Mouse (Mus musculus): Measurements from ENCODE around the gene Vps37d. TPM values are rescaled to one million over a fixed set of nuclear protein-coding genes. Genes with fewer than 3 reads are reported as not detected.

Vps37d gene
- polyA plus RNA-seq, 1 experiment from 2014 or later = 5.4 TPM

DNA sequence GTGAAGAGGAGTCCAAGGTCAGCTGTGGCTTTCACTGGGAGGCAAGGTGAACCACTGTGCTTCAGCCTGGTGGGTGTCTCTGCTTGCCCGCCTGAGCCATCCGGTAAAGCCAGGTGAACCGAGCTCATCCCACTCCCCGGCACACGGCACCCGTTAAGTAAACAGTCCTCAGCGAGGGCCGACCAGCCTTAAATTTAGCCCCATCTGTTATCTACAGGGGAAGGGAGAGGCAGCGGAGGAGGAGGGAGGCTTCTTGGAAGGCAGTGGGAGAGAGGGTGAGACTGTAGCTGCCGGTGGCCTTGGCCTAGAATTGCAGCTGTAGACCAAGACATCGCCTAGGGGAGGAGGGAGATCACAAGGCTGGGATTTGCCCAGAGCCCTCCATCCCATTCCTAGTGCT, 37.3 kb downstream of the Vps37d start:
- Histone ChIP-seq H3K4me2 (replicated peaks) (no peak overlapping the region), H3K4me1 (replicated peaks) (0 out of 2 replicates have a peak, but pooled peaks cover 7% of the 10 kb centered on the region), H3K4me3 (replicated peaks) (no peak overlapping the region), H3K27me3 (replicated peaks) (no peaks in the 10 kb centered on the region), H3K36me3 (0 out of 2 replicates have a peak, but pooled peaks cover 9% of the 10 kb centered on the region), H3K9me3 (no peaks in the 10 kb centered on the region), H3K9ac (no peak overlapping the region), H3K27ac (no peak overlapping the region)
- 0 out of 2 replicates have a peak, but pooled peaks have one; percentile 13 for ATAC-seq
- 39% methylated on average over 11 of the region's 11 CpGs for WGBS

DNA sequence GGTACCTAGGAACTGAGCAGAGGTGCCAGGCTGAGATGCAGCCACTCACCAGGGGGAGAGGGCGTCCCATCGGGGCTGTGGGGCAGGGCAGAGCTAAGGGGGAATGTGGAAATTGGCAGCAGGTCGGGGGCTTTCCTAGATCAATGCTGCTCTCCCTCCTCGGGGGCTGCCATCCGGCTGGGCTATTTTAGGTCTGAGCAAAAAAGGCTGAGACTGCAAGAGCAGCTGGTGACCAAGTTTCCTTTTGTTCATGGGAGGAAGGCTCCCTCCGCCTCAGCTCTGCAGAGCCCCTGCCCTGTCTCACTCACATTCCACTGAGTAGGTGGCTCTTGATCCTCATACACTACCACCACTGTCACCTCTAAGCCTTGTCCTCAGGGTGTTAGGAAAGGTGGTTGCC, 38.0 kb downstream of the Vps37d start:
- Histone ChIP-seq H3K9ac (no peak overlapping the region), H3K36me3 (0 out of 2 replicates have a peak, but pooled peaks cover 9% of the 10 kb centered on the region), H3K9me3 (no peaks in the 10 kb centered on the region), H3K4me3 (replicated peaks) (no peak overlapping the region), H3K4me2 (replicated peaks) (no peak overlapping the region), H3K4me1 (replicated peaks) (0 out of 2 replicates have a peak, but pooled peaks cover 7% of the 10 kb centered on the region), H3K27ac (no peak overlapping the region), H3K27me3 (replicated peaks) (no peaks in the 10 kb centered on the region)
- WGBS = 64% methylated on average over 6 of the region's 6 CpGs
- no peak for ATAC-seq

DNA sequence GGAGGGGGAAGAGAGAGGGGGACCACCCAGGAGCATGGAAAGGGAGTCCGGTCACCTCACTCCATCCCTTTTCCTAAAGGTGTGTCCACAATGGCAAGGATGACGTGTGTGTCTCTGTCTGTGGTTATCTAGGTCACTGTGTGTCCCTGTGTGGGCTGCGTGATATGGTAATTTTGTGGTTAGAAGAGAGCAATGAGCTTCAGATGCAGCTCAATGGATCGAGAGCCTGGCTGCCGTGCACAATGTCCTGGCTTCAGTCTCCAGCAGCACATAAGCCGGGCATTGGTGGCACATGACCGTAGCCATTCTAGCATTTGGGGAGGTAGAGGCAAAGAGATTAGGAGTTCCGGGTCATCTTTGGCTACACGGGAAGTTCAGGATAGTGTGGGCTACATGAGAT, 38.5 kb downstream of the Vps37d start:
- no peak overlapping the region for H3K9ac ChIP-seq
- ATAC-seq = no peak
- H3K4me2 ChIP-seq (replicated peaks) = no peak overlapping the region
- H3K36me3 ChIP-seq = 0 out of 2 replicates have a peak, but pooled peaks cover 9% of the 10 kb centered on the region
- WGBS = 88% methylated on average over 9 of the region's 9 CpGs
- H3K9me3 ChIP-seq = no peaks in the 10 kb centered on the region
- no peaks in the 10 kb centered on the region for H3K27me3 ChIP-seq (replicated peaks)
- 0 out of 2 replicates have a peak, but pooled peaks cover 7% of the 10 kb centered on the region for H3K4me1 ChIP-seq (replicated peaks)
- H3K27ac ChIP-seq = no peak overlapping the region
- no peak overlapping the region for H3K4me3 ChIP-seq (replicated peaks)

- 87% methylated on average over 3 of the region's 3 CpGs for WGBS
- no peaks in the 10 kb centered on the region for H3K27me3 ChIP-seq (replicated peaks)
- no peak for ATAC-seq
These were observed 40.1 kb downstream of the Vps37d start for GRCm38 (mm10) chr5:135037946-135038345.

DNA sequence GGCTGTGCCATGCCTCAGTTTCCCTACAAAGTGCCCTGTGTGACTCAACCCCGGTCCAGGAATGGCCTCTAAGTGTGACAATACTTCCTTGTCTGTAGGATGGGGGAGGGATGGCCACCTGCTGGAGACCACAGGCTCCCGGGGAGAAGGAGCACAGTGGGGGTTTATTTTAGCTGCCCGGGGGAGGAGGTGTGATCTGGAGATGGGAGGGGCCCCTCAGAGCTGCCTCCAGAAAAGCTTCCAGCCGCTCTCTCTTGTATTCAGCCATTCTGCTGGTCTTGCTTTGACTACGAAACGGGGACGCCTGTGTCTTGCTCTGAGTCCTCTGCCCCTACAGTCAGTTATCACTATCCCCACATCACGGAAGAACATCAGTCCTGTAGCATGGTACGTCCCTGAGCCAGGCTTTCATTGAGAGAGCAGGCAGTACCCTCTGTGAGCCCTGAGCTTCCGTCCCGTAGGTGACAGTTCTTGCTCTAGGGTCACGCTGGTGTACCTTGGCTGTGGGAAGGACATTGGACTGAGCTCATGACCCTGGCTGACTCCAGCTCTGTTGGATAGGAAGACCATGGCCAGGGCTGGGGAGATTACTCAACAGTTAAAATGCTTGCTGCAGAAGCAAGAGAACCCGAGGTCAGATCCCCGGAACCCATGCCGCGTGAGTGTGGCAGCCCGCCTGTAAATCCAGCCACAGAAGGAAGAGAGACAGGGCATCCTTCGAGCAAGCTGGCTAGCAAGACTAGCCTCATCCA, 42.3 kb downstream of the Vps37d start:
- H3K27ac ChIP-seq = no peak overlapping the region
- no peak overlapping the region for H3K9ac ChIP-seq
- no peak for ATAC-seq
- peaks cover 9% of the 10 kb centered on the region; the same call in 1 of the 2 replicates for H3K36me3 ChIP-seq
- WGBS = 67% methylated on average over 18 of the region's 18 CpGs
- H3K4me1 ChIP-seq (replicated peaks) = 0 out of 2 replicates have a peak, but pooled peaks cover 5% of the 10 kb centered on the region
- no peak overlapping the region for H3K4me3 ChIP-seq (replicated peaks)
- no peaks in the 10 kb centered on the region for H3K9me3 ChIP-seq
- H3K4me2 ChIP-seq (replicated peaks) = no peak overlapping the region
- no peaks in the 10 kb centered on the region for H3K27me3 ChIP-seq (replicated peaks)

More at GRCm38 (mm10) chr5:135037946-135038345, 40.1 kb downstream of the Vps37d start:
- no peak overlapping the region for H3K9ac ChIP-seq
- 0 out of 2 replicates have a peak, but pooled peaks cover 7% of the 10 kb centered on the region for H3K4me1 ChIP-seq (replicated peaks)
- peaks cover 9% of the 10 kb centered on the region; the same call in 1 of the 2 replicates for H3K36me3 ChIP-seq
- no peak overlapping the region for H3K4me2 ChIP-seq (replicated peaks)
- no peak overlapping the region for H3K27ac ChIP-seq
- no peak overlapping the region for H3K4me3 ChIP-seq (replicated peaks)
- H3K9me3 ChIP-seq = no peaks in the 10 kb centered on the region

DNA sequence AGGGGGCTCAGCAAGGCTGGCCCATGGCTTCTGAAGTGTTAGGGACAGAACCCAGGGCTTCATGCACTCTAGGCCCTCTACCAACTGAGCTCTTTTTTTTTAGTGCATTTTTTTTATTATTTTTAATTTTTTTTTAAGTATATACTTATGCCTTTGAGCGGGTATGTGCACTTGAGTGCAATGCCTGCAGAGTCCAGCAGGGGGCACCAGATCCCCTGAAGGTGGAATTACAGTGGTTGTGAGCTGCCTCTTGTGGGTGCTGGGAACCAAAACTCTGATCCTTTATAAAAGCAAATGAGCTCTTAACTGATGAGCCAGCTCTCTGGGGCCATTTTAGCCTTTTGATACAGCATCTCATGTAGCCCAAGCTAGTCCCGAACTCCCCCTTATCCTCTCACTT, 43.5 kb downstream of the Vps37d start:
- ATAC-seq = no peak
- H3K9me3 ChIP-seq = no peaks in the 10 kb centered on the region
- no peak overlapping the region for H3K4me2 ChIP-seq (replicated peaks)
- peaks cover 9% of the 10 kb centered on the region; the same call in 1 of the 2 replicates for H3K36me3 ChIP-seq
- no peak overlapping the region for H3K27ac ChIP-seq
- no peak overlapping the region for H3K9ac ChIP-seq
- no peaks in the 10 kb centered on the region for H3K27me3 ChIP-seq (replicated peaks)
- no peak overlapping the region for H3K4me3 ChIP-seq (replicated peaks)
- H3K4me1 ChIP-seq (replicated peaks) = no peaks in the 10 kb centered on the region
- 94% methylated on average over 2 of the region's 2 CpGs for WGBS

DNA sequence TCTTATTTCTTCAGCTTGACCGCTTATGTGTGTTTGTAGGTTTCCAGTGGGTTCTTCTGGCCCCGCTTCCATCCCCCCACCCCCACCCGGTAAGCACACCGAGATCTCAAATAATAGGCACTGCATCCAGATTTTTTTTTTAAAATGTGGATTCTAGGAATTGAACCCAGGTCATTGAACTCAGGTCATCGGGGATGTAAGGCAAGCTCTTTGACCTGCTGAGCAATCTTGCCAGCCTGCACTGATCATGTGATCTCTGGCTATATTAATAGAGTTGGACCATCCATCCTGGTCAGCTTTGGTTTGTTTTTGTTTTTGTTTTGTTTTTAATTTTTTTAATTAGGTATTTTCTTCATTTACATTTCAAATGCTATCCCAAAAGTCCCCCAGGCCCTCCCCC, 45.5 kb downstream of the Vps37d start:
- H3K27me3 ChIP-seq (replicated peaks) = no peaks in the 10 kb centered on the region
- peaks cover 13% of the 10 kb centered on the region for H3K4me1 ChIP-seq (replicated peaks)
- WGBS = 90% methylated on average over 5 of the region's 5 CpGs
- H3K9me3 ChIP-seq = no peaks in the 10 kb centered on the region
- no peak overlapping the region for H3K4me2 ChIP-seq (replicated peaks)
- no peak overlapping the region for H3K4me3 ChIP-seq (replicated peaks)
- no peak overlapping the region for H3K27ac ChIP-seq
- no peaks in the 10 kb centered on the region; the same call in 1 of the 2 replicates for H3K36me3 ChIP-seq
- no peak overlapping the region for H3K9ac ChIP-seq
- no peak for ATAC-seq

DNA sequence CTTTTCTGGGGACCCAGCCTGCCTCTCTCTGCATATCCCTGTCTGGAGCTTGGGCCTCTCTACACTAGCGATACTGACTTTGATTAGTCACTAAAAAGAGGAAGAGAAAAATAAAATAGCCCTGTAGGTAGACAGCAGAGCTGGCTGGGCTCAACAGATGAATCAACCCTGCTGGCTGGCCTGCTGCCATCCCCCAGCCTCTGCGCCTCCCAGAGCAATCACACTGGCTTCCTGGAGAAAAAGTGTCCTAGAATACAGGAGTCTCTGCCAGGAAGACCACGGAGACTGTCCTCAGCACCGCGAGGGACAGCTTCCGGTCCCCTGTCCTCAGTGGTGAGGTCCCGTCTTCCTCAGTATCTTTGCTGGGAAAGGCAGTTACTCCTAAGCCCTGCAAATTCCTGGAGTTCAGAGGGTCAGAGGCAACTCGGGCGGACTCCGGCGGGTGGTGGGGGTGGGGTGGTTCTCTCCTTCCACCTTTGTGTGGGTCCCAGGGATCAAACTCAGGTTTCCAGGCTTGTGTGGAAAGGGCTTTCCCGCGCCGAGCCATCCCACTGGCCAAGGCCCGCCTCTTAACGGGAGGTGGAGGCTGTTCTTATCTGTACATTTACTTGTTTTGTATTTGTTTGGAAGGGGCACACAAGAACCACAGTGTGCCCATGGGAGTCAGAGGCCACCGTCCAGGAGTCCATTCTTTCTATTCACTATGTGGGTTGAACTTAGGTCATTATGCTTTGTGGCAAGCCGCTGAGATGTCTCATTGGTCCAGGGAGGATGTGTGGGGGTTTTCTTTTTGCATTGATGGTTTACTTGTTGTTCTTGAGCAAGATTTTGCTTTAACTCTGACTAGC, 48.8 kb downstream of the Vps37d start:
- peak overlapping the region; percentile 46 for H3K4me2 ChIP-seq (replicated peaks)
- no peaks in the 10 kb centered on the region; the same call in 1 of the 2 replicates for H3K36me3 ChIP-seq
- no peak overlapping the region for H3K4me3 ChIP-seq (replicated peaks)
- H3K4me1 ChIP-seq (replicated peaks) = peaks cover 30% of the 10 kb centered on the region
- WGBS = 45% methylated on average over 18 of the region's 18 CpGs
- no peaks in the 10 kb centered on the region for H3K27me3 ChIP-seq (replicated peaks)
- no peak overlapping the region for H3K9ac ChIP-seq
- H3K27ac ChIP-seq = peak overlapping the region; percentile 44
- no peaks in the 10 kb centered on the region for H3K9me3 ChIP-seq
- peak; percentile 48; the same call in 1 of the 2 replicates for ATAC-seq

GRCm38 (mm10) chr5:135025899-135026298, 52.2 kb downstream of the Vps37d start:
- H3K27ac ChIP-seq = 0 out of 2 replicates have a peak overlapping the region, but pooled peaks have one; percentile 24
- no peaks in the 10 kb centered on the region for H3K27me3 ChIP-seq (replicated peaks)
- peak overlapping the region; percentile 26; the same call in 1 of the 2 replicates for H3K9ac ChIP-seq
- no peaks in the 10 kb centered on the region for H3K9me3 ChIP-seq
- no peak overlapping the region for H3K4me3 ChIP-seq (replicated peaks)
- no peaks in the 10 kb centered on the region for H3K36me3 ChIP-seq
- ATAC-seq = no peak
- WGBS = 10% methylated on average over 7 of the region's 7 CpGs
- peaks cover 40% of the 10 kb centered on the region for H3K4me1 ChIP-seq (replicated peaks)
- H3K4me2 ChIP-seq (replicated peaks) = peak overlapping the region; percentile 45

- Histone ChIP-seq H3K27me3 (replicated peaks) (no peaks in the 10 kb centered on the region), H3K36me3 (no peaks in the 10 kb centered on the region), H3K4me3 (replicated peaks) (peak overlapping the region; percentile 66; the same call in 1 of the 2 replicates), H3K9ac (peak overlapping the region; percentile 77; the same call in 1 of the 2 replicates), H3K27ac (no peak overlapping the region), H3K9me3 (no peaks in the 10 kb centered on the region), H3K4me2 (replicated peaks) (peak overlapping the region; percentile 93), H3K4me1 (replicated peaks) (peaks cover 40% of the 10 kb centered on the region)
- 37% methylated on average over 11 of the region's 11 CpGs for WGBS
- no peak for ATAC-seq
These were observed 53.3 kb downstream of the Vps37d start for GRCm38 (mm10) chr5:135024665-135025224.

DNA sequence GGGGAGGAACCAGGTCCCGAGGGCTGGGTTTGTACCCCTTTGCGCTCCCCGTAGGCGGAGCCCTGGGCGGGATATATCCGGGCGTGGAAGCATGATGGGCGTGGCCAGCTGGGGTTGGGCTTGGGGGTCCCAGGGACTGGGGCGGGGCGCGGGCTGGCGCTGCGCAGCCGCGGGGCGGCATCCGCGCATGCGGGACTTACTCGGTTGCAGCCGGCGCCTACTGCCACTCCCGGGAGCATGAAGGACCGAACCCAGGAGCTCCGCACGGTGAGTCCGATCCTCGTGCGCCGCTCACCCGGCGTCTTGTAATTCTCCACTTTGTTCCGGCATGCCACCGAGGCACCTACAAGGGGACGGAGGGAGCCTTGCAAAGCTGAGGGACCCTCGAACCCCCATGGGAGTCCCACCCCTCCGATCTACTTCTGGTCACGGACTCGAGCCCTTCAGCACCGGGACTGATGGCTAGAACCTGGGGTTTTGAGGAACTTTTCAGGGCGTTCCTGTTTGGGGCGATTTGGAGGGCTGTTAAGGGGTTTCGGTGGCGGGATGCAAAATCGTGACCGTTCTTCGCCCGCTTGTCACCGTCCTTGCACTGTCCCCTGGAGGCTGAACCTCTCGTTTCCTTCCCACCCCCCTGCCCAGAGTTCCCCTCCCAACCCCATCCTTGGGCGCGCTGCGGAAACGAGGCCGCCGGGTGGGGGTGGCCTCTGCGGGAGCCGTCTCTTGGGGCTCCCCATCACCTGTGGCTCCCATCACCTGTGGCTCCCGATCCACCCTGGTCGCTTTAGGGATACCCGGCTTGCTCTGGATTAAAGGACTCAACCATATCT, 54.5 kb downstream of the Vps37d start, which contains the start of gene Stx1a:
TSS of gene Stx1a (plus strand) at position 139 of the 830 bp plus-strand sequence.
- Histone ChIP-seq H3K4me3 (replicated peaks) (peak within 1 kb of the TSS; percentile 66), H3K4me2 (replicated peaks) (peak within 1 kb of the TSS; percentile 93), H3K4me1 (replicated peaks) (peaks cover 31% of the 10 kb centered on the region), H3K9ac (peak within 1 kb of the TSS; percentile 77), H3K9me3 (no peaks in the 10 kb centered on the region), H3K36me3 (no peaks in the 10 kb centered on the region), H3K27me3 (replicated peaks) (no peaks in the 10 kb centered on the region), H3K27ac (peak within 1 kb of the TSS; percentile 48; the same call in 1 of the 2 replicates)
- peak; percentile 95 for ATAC-seq
- under 1% methylated on average over 61 of the region's 61 CpGs for WGBS
